In genomic region chr13:45394221-45394768, GRCm38 (mm10) we compare ENCODE assay signal across 22 mouse cellular contexts. TPM values are rescaled to one million over a fixed set of nuclear protein-coding genes. Genes with fewer than 3 reads are reported as not detected.
DNase-seq lines count a peak whose midpoint lies in the region; ATAC-seq and TF ChIP-seq lines count a peak whose summit lies in the region.
"Had no signal": no experiment of that assay in that cellular context is flagged by ENCODE, and none has a peak within 500 bp of the region (broad histone marks: within the 10 kb centered on the region; RNA-seq: fewer than 3 reads in every experiment).

No protein-coding gene starts in this region.

- WGBS in liver, embryonic 13.5 days (ENCODE audit: insufficient replicate concordance) = 79% methylated on average over 8 of the region's 8 CpGs
- WGBS in liver, embryonic 11.5 days = 71% methylated on average over 8 of the region's 8 CpGs
- WGBS in midbrain, embryonic 10.5 days = 63% methylated on average over 8 of the region's 8 CpGs

- no peak overlapping the region for H3ac ChIP-seq in myocyte (ENCODE audit: control insufficient read depth, insufficient read length)

- peaks cover 11% of the 10 kb centered on the region; the same call in 1 of the 2 replicates for H3K27me3 ChIP-seq in erythroblast, embryonic 14.5 days (ENCODE audit: control insufficient read depth)
- H3K27me3 ChIP-seq in liver, embryonic 13.5 days = 0 out of 2 replicates have a peak, but pooled peaks cover 9% of the 10 kb centered on the region
- no peaks in the 10 kb centered on the region; the same call in 1 of the 2 replicates for H3K27me3 ChIP-seq in liver, embryonic 11.5 days (replicated peaks; ENCODE audit: control insufficient read depth, insufficient read depth, low read length)
- no peaks in the 10 kb centered on the region for H3K27me3 ChIP-seq in myocyte (ENCODE audit: control insufficient read depth, insufficient read depth, insufficient read length)
- H3K27me3 ChIP-seq in midbrain, embryonic 10.5 days (ENCODE audit: low read depth, poor library complexity, severe bottlenecking) = peaks cover 19% of the 10 kb centered on the region
- H3K27me3 ChIP-seq: megakaryocyte, embryonic 14.5 days; Patski had no signal

- H3K79me2 ChIP-seq in myocyte (ENCODE audit: control insufficient read depth, insufficient read depth) = peaks cover 71% of the 10 kb centered on the region

- peaks cover 83% of the 10 kb centered on the region for H3K36me3 ChIP-seq in erythroblast, embryonic 14.5 days (ENCODE audit: control insufficient read depth)
- H3K36me3 ChIP-seq in liver, embryonic 13.5 days = peaks cover 64% of the 10 kb centered on the region
- no peaks in the 10 kb centered on the region for H3K36me3 ChIP-seq in liver, embryonic 11.5 days (ENCODE audit: control insufficient read depth, insufficient read depth, low read length)
- H3K36me3 ChIP-seq in myocyte (ENCODE audit: control insufficient read depth, insufficient read depth) = no peaks in the 10 kb centered on the region
- no peaks in the 10 kb centered on the region for H3K36me3 ChIP-seq in midbrain, embryonic 10.5 days
- H3K36me3 ChIP-seq: heart, embryonic 10.5 days had no signal

- H3K9me3 ChIP-seq in erythroblast, embryonic 14.5 days (ENCODE audit: control insufficient read depth, low read length) = no peaks in the 10 kb centered on the region
- H3K9me3 ChIP-seq in liver, embryonic 13.5 days (replicated peaks) = no peaks in the 10 kb centered on the region
- H3K9me3 ChIP-seq in liver, embryonic 11.5 days (ENCODE audit: control insufficient read depth, low read length) = no peaks in the 10 kb centered on the region
- H3K9me3 ChIP-seq in midbrain, embryonic 10.5 days (replicated peaks) = no peaks in the 10 kb centered on the region
- H3K9me3 ChIP-seq: heart, embryonic 10.5 days; liver, embryonic 15.5 days; megakaryocyte, embryonic 14.5 days had no signal

- no peak for TF ChIP-seq POLR2A in myocyte (IDR thresholded peaks at IDR 0.05; ENCODE audit: insufficient read length, low read depth)

- H3K4me1 ChIP-seq in erythroblast, embryonic 14.5 days (ENCODE audit: control insufficient read depth) = peaks cover 64% of the 10 kb centered on the region
- H3K4me1 ChIP-seq in liver, embryonic 13.5 days (replicated peaks) = peaks cover 67% of the 10 kb centered on the region
- H3K4me1 ChIP-seq in liver, embryonic 11.5 days (replicated peaks; ENCODE audit: control insufficient read depth, insufficient read depth, low read length) = peaks cover 12% of the 10 kb centered on the region
- peaks cover 48% of the 10 kb centered on the region for H3K4me1 ChIP-seq in midbrain, embryonic 10.5 days

- H3K27ac ChIP-seq in liver, embryonic 13.5 days = no peak overlapping the region
- no peak overlapping the region for H3K27ac ChIP-seq in liver, embryonic 11.5 days (ENCODE audit: low read depth, low read length)
- H3K27ac ChIP-seq in midbrain, embryonic 10.5 days (replicated peaks) = no peak overlapping the region
- H3K27ac ChIP-seq: heart, embryonic 10.5 days; hindbrain, embryonic 14.5 days; liver, embryonic 15.5 days had no signal

- ATAC-seq in erythroblast, adult 5-6 weeks (replicated peaks; ENCODE audit: low FRiP score, poor library complexity, severe bottlenecking) = no peak
- no peak for ATAC-seq in liver, embryonic 13.5 days (ENCODE audit: low read depth)
- ATAC-seq in liver, embryonic 11.5 days (replicated peaks; ENCODE audit: low FRiP score) = no peak
- ATAC-seq: Patski had no signal

- no peak for DNase-seq in liver, embryonic 13.5 days
- no peak for DNase-seq in liver, embryonic 11.5 days (ENCODE audit: low spot score)
- DNase-seq in induced T-regulatory cell, adult 2 months (ENCODE audit: low read depth) = peak; percentile 56
- DNase-seq in spleen, adult 18-20 months = no peak
- DNase-seq in midbrain, embryonic 10.5 days (ENCODE audit: low spot score) = no peak
- DNase-seq: cerebellum, adult 9-10 months; gastrocnemius, postnatal 25 days; heart, postnatal 14 days; kidney, adult 2 months; kidney, postnatal 36 days; layer of hippocampus, adult 9-11 months; lung, postnatal 10 days; right cerebral cortex, postnatal 25 days; thymus, adult 2 months had no signal

- H3K9ac ChIP-seq in liver, embryonic 13.5 days = peak overlapping the region; percentile 8; the same call in 1 of the 2 replicates
- H3K9ac ChIP-seq in liver, embryonic 11.5 days (ENCODE audit: low read depth, low read length) = no peak overlapping the region
- H3K9ac ChIP-seq: hindbrain, embryonic 14.5 days; liver, embryonic 15.5 days had no signal

- H3K4me3 ChIP-seq in erythroblast, embryonic 14.5 days (replicated peaks) = peak overlapping the region; percentile 26
- no peak overlapping the region for H3K4me3 ChIP-seq in liver, embryonic 13.5 days (replicated peaks)
- H3K4me3 ChIP-seq in liver, embryonic 11.5 days (ENCODE audit: low read depth, low read length) = no peak overlapping the region
- H3K4me3 ChIP-seq in myocyte = no peak overlapping the region
- no peak overlapping the region for H3K4me3 ChIP-seq in midbrain, embryonic 10.5 days
- H3K4me3 ChIP-seq: heart, embryonic 10.5 days; liver, embryonic 15.5 days; megakaryocyte, embryonic 14.5 days had no signal

- H3K4me2 ChIP-seq in liver, embryonic 13.5 days = no peak overlapping the region
- H3K4me2 ChIP-seq in liver, embryonic 11.5 days = no peak overlapping the region
- peak overlapping the region; percentile 19 for H3K4me2 ChIP-seq in myocyte (ENCODE audit: low read depth)
- H3K4me2 ChIP-seq: hindbrain, embryonic 14.5 days; liver, embryonic 15.5 days had no signal

TF ChIP-seq in myocyte, 11 proteins besides CTCF, POLR2A, EP300 and RAD21:
- TF ChIP-seq CEBPB (IDR thresholded peaks at IDR 0.05; ENCODE audit: insufficient read depth, poor library complexity, severe bottlenecking) (no peak), TCF3 (IDR thresholded peaks at IDR 0.05; ENCODE audit: insufficient read length, low read depth) (no peak), USF1 (IDR thresholded peaks at IDR 0.05; ENCODE audit: low read depth) (no peak), TCF12 (IDR thresholded peaks at IDR 0.05; ENCODE audit: insufficient read depth, poor library complexity, severe bottlenecking) (no peak), POLR2AphosphoS2 (IDR thresholded peaks at IDR 0.05; ENCODE audit: insufficient read length, low read depth) (no peak), REST (IDR thresholded peaks at IDR 0.05; ENCODE audit: insufficient read depth, insufficient read length) (no peak), MYOD1 (IDR thresholded peaks at IDR 0.05; ENCODE audit: control insufficient read depth in 1 of 3, insufficient read length in 2 of 3, low read depth in 2 of 3) (no peak), MYOG (IDR thresholded peaks at IDR 0.05; ENCODE audit: control insufficient read depth in 1 of 3, insufficient read depth in 1 of 3, insufficient read length in 2 of 3, low read depth in 2 of 3) (no peak), MAX (IDR thresholded peaks at IDR 0.05; ENCODE audit: low read depth) (no peak), E2F4 (IDR thresholded peaks at IDR 0.05; ENCODE audit: insufficient read depth) (no peak), SRF (IDR thresholded peaks at IDR 0.05; ENCODE audit: control insufficient read depth, insufficient read length, low read depth) (no peak)

RNA-seq across cellular contexts. Expression of gene Mylip, which starts 4.8 kb away (rescaled TPM):
- polyA plus RNA-seq in erythroblast, embryonic 14.5 days (2012) = 2.4 and 2.6 TPM in 2 replicates
- 54.2 and 75.7 TPM in 2 replicates for total RNA-seq in erythroblast, adult 5-6 weeks (2015; ENCODE audit: low replicate concordance)
- 74.8 and 85.5 TPM in 2 replicates for total RNA-seq in erythroblast, adult 5-6 weeks (2017; ENCODE audit: low replicate concordance)
- polyA plus RNA-seq in liver, embryonic 13.5 days (2015; fragmentation: Nextera tagmentation; extraction: Ambion mirVana) = 6.2 and 7.3 TPM in 2 replicates
- polyA plus RNA-seq in liver, embryonic 11.5 days (2014; fragmentation: Nextera tagmentation; extraction: Ambion mirVana) = 3.1 and 4.4 TPM in 2 replicates
- polyA plus RNA-seq in myocyte (2012; fragmentation: generic; extraction: Trizol) = 8.3 TPM
- 4.6 and 5.9 TPM in 2 replicates for polyA plus RNA-seq in midbrain, embryonic 10.5 days (2016; fragmentation: Nextera tagmentation; extraction: Ambion mirVana)
